Mouse (Mus musculus) layer of hippocampus, adult 2 months (tissue): ENCODE measurements around the gene Pafah1b2. TPM values are rescaled to one million over a fixed set of nuclear protein-coding genes. Genes with fewer than 3 reads are reported as not detected.

Experiments used
- DNase-seq, 2 experiments: peaks; one replicate each; pipeline ENCODE4 v3.0.0; 2022; ENCODE audit warnings: low spot score in 2 of 2
- H3K27ac ChIP-seq: fragments of 200-600 bp; 2 replicates; pipeline ENCODE4 v1.8.1; 2022
- H3K4me3 ChIP-seq: fragments of 200-600 bp; 2 replicates; pipeline ENCODE4 v1.8.1; 2022; ENCODE audit warnings: mild to moderate bottlenecking
- CTCF ChIP-seq: fragments of 200-600 bp; conservative IDR thresholded peaks from 2 replicates; pipeline ENCODE4 v1.8.1; 2022; ENCODE audit warnings: antibody characterized with exemption, mild to moderate bottlenecking, moderate library complexity
- total RNA-seq, 2 experiments: library from RNA; stranded (reverse); gene quantifications; 2 replicates each; pipeline ENCODE4 v1.2.3; 2021

Gene Pafah1b2
- total RNA-seq, 2 experiments from 2014 or later = 215 to 228 TPM

DNA sequence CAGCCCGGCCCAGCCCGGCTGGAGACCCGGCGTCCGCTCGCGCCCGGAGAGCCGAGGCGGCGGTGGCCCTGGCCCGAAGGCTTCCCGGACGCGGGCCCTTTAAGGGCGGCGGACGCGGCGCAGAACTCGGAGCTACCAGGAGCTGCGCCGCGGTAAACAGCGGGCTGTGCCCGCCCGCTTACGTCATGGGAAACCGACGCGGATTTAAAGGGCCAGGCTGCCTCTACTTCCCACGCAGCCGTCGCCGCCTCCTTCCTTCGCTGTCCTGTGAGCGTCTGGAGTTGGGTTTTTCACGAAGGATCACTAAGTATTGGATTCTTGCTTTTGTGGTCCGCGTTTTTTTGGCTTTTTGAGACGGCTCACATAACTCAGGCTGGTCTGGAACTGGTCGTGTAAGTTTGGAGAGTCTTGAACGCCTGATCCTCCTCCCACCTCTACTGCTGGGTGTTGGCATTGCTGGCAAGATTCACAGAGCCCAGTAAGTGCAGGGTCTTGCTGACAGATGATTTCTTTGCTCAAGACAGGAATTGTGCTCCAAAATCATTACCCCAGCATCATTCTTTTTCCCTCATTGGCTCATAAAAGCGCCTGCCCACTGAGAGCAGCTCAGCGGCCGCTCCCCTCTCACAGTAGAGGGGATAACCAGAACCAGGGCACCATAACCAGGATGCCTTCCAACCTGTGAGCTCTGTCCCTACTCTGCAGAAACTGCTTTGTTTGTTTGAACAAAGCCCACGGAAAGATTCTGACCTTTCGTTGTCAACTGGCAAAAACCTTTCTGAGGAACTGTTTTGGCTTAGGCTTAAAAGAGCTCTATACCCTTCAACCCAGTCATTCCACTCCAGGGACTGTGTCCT lies 57.2 kb downstream of the Pafah1b2 start, which contains the start of gene Sidt2:
Sidt2 (minus strand) TSS at position 152 of the 857 bp plus-strand sequence.
- Histone ChIP-seq H3K4me3 (peak within 1 kb of the TSS; percentile 98), H3K27ac (peak within 1 kb of the TSS; percentile 95)
- TF ChIP-seq CTCF = peak; percentile 37; the same call in 1 of the 2 replicates
- DNase-seq = peak; percentile 90 to 92

DNA sequence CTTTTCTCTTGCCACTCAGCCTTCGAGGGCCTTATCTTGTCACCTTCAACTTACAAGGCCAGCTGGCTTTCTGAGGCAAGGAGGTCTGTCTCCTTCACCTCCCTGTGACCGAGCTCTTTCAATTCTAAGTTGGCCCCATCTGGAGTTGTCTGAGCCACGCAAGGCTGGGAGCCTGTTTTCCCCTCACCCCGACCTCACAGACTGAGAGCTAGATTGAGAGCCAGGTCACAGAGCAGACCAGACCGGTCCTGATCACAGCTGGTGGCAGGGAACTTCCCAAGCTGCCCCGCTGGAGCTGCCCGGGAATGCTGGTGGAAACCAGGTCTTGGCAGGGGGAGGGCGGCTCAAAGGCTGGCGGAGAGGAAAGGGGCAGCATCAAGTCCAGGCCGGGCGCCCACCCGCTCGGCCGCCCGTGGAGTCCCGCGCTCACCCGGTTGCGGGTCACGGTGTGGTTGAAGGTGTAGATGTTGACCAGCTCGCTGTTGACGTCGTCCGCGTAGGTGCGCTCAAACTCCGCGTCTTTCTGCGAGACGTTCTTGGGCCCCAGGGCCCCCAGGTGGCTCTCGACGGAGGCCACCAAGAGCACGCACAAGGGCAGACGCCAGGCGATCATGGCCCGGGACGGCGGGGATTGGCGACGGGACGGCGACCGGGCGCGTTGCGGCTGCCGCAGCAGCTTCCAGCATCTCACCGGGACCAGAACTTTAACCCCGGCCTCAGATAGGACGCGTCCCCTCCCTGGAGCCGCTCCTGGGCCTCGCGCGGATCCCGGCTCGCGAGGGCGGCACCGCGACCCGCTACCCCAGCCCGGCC lies 58.0 kb downstream of the Pafah1b2 start:
- peak in 1 of 2 experiments; percentile 46 for DNase-seq

DNA sequence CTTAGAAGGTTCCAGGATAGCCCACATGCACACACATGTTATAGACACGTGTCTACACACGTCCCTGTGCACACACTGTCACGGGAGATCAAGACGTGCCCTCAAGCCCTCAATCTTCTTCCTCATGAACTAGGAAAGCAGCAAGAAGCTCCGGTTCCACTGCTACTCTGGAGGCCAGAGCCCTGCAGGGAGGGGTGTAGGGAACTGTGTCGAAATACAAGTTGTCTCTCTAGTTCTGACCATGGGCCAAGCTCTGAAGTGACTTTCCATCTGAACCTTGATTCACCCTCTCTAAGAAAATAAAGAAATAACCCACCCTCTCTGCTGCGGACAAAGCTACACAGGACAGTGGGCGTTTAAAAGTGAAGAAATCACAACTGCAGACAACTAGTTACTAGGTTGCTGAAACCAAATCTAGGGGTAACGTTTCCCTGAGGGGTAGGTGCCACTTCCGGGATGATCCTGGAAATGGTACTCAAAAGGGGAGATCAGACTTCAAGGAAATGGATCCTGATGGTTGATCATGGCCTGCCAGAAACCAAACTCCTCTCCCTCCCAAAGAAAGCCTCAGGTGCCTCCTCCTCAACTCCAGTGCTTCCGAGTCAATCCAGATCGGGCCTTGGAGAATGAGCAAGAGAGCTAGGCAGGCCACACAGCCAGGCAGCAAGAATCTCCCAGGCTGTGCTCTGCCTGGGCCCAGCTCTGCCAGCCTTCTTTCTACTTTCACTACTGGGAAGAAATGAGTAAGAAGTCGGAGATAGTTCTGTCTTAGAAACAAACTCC lies 58.8 kb downstream of the Pafah1b2 start:
- no peak for DNase-seq
- Histone ChIP-seq H3K4me3 (peak overlapping the region; percentile 98), H3K27ac (peak overlapping the region; percentile 95)
- no peak for TF ChIP-seq CTCF

More for the DNA sequence above, 58.0 kb downstream of the Pafah1b2 start:
- TF ChIP-seq CTCF = no peak
- H3K27ac ChIP-seq = peak overlapping the region; percentile 95
- peak overlapping the region; percentile 98 for H3K4me3 ChIP-seq

- peak overlapping the region; percentile 98 for H3K4me3 ChIP-seq
- DNase-seq = no peak
- TF ChIP-seq CTCF = no peak
- H3K27ac ChIP-seq = peak overlapping the region; percentile 95; the same call in 1 of the 2 replicates
Observed at GRCm38 (mm10) chr9:45952890-45953289, 59.6 kb downstream of the Pafah1b2 start.

- no peak for TF ChIP-seq CTCF
- no peak overlapping the region for H3K27ac ChIP-seq
- no peak overlapping the region for H3K4me3 ChIP-seq
- DNase-seq = no peak
Observed at GRCm38 (mm10) chr9:45952057-45952456, 60.4 kb downstream of the Pafah1b2 start.

DNA sequence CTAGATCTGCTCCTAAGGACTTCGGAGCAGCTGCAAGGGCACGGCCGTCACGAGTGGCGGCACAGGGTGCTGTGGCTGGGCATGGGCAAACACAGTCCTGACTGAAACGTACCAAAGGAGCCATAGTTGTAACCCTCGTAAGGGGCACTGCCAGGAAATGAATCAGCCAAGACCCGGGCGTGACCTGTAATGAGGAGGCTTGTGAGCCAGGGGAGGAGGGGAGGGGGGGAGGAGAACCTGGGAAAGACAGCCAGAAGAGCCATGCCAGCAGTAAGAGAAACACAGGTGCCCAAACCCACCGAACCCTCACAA lies 65.7 kb downstream of the Pafah1b2 start:
- no peak overlapping the region for H3K4me3 ChIP-seq
- no peak for TF ChIP-seq CTCF
- no peak for DNase-seq
- no peak overlapping the region for H3K27ac ChIP-seq

GRCm38 (mm10) chr9:45946182-45946871 lies 66.2 kb downstream of the Pafah1b2 start:
- H3K4me3 ChIP-seq = no peak overlapping the region
- TF ChIP-seq CTCF = no peak
- DNase-seq = no peak
- H3K27ac ChIP-seq = no peak overlapping the region

- Histone ChIP-seq H3K4me3 (no peak overlapping the region), H3K27ac (no peak overlapping the region)
- no peak for DNase-seq
- no peak for TF ChIP-seq CTCF
Observed at GRCm38 (mm10) chr9:45945721-45946120, 66.8 kb downstream of the Pafah1b2 start.

GRCm38 (mm10) chr9:45944506-45945400 lies 67.7 kb downstream of the Pafah1b2 start:
- Histone ChIP-seq H3K4me3 (no peak overlapping the region), H3K27ac (no peak overlapping the region)
- no peak for TF ChIP-seq CTCF
- DNase-seq = no peak

- TF ChIP-seq CTCF = no peak
- no peak for DNase-seq
- Histone ChIP-seq H3K4me3 (no peak overlapping the region), H3K27ac (no peak overlapping the region)
Observed at GRCm38 (mm10) chr9:45943628-45944505, 68.6 kb downstream of the Pafah1b2 start.
